Mouse (Mus musculus): ENCODE measurements around the gene Atp2b2. TPM values are rescaled to one million over a fixed set of nuclear protein-coding genes. Genes with fewer than 3 reads are reported as not detected.
"Not testable (repeated sequence)": the region's sequence is repeated elsewhere in the genome, so short reads cannot be mapped to it uniquely, and the experiment has no call there.

The Atp2b2 gene
- polyA plus RNA-seq, 1 experiment: 0.07 TPM

- DNase-seq (ENCODE audit: low read depth in 1 of 2, low spot score in 2 of 2): no peak
- TF ChIP-seq POLR2A (IDR thresholded peaks at IDR 0.05; ENCODE audit: low read depth, low read length) (no peak), CTCF (IDR thresholded peaks at IDR 0.05; ENCODE audit: extremely low read depth, insufficient read depth, insufficient read length, insufficient replicate concordance) (no peak)
- no peaks in the 10 kb centered on the region for H3K4me1 ChIP-seq (ENCODE audit: control insufficient read depth, insufficient read depth, insufficient read length)
- WGBS: 88% methylated on average over 3 of the region's 3 CpGs
- no peak overlapping the region for H3K4me3 ChIP-seq (ENCODE audit: extremely low read depth, insufficient read depth, insufficient read length)
- no peaks in the 10 kb centered on the region for H3K27me3 ChIP-seq (ENCODE audit: control insufficient read depth, insufficient read depth, low read length)
- H3K27ac ChIP-seq (ENCODE audit: insufficient read depth, low read length): no peak overlapping the region
- peaks cover 57% of the 10 kb centered on the region for H3K36me3 ChIP-seq (ENCODE audit: control insufficient read depth, insufficient read depth, low read length)
Measured at GRCm38 (mm10) chr6:113731296-113731695, 311.1 kb downstream of the Atp2b2 start.

DNA sequence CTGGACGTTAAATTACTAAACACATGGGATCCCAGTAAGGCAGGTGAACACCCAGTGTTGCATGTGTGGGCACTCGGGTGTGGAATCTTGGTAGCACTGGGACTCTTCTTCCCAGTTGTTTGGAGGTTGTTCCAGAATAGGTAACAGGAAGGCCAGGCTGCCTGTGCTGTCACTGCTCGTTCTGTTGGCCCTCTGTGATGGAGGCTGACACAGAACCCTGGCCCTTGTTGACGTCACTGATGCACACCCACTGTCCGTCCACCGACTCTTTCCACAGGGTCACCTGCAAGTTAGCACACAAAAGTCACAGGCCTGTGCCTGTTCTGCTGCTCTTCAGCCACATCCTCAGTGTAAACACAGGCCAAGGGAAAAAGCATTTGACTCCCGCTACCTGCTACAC lies 314.2 kb downstream of the Atp2b2 start:
- H3K27me3 ChIP-seq (ENCODE audit: control insufficient read depth, insufficient read depth, low read length): no peaks in the 10 kb centered on the region
- H3K36me3 ChIP-seq (ENCODE audit: control insufficient read depth, insufficient read depth, low read length): peaks cover 47% of the 10 kb centered on the region
- no peak overlapping the region for H3K4me3 ChIP-seq (ENCODE audit: extremely low read depth, insufficient read depth, insufficient read length)
- TF ChIP-seq CTCF (IDR thresholded peaks at IDR 0.05; ENCODE audit: extremely low read depth, insufficient read depth, insufficient read length, insufficient replicate concordance) (no peak), POLR2A (IDR thresholded peaks at IDR 0.05; ENCODE audit: low read depth, low read length) (no peak)
- no peak overlapping the region for H3K27ac ChIP-seq (ENCODE audit: insufficient read depth, low read length)
- WGBS: 91% methylated on average over 7 of the region's 7 CpGs
- H3K4me1 ChIP-seq (ENCODE audit: control insufficient read depth, insufficient read depth, insufficient read length): no peaks in the 10 kb centered on the region
- DNase-seq (ENCODE audit: low read depth in 1 of 2, low spot score in 2 of 2): no peak

- WGBS: 93% methylated on average over 4 of the region's 4 CpGs
- Histone ChIP-seq H3K4me1 (ENCODE audit: control insufficient read depth, insufficient read depth, insufficient read length) (no peaks in the 10 kb centered on the region), H3K27me3 (ENCODE audit: control insufficient read depth, insufficient read depth, low read length) (no peaks in the 10 kb centered on the region), H3K27ac (ENCODE audit: insufficient read depth, low read length) (no peak overlapping the region), H3K36me3 (ENCODE audit: control insufficient read depth, insufficient read depth, low read length) (peaks cover 34% of the 10 kb centered on the region), H3K4me3 (ENCODE audit: extremely low read depth, insufficient read depth, insufficient read length) (no peak overlapping the region)
- DNase-seq (ENCODE audit: low read depth in 1 of 2, low spot score in 2 of 2): no peak
- TF ChIP-seq CTCF (IDR thresholded peaks at IDR 0.05; ENCODE audit: extremely low read depth, insufficient read depth, insufficient read length, insufficient replicate concordance): no peak
- no peak for TF ChIP-seq POLR2A (IDR thresholded peaks at IDR 0.05; ENCODE audit: low read depth, low read length)
Measured at GRCm38 (mm10) chr6:113721061-113721460, 321.4 kb downstream of the Atp2b2 start.

DNA sequence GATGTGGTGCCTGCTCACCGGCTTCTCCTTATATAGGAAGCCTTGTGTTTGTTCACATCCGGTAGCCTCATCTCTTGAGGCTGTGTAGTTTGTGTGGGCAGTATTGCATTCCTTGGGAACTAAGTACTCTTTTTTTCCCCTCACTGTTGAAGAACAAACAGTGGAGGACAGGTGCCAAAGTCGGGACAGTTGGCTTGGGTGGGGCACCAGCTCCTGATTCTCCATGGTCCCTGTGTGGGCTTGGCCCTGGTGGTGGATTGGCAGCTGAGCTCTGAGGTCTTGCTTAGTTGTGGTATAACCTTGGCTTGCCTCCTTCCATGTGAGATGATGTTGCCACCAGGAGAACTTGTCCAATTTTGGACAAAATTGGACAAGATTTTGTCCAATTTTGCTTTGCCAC lies 322.5 kb downstream of the Atp2b2 start, which contains the start of gene Ghrl:
Gene Ghrl (minus strand): TSS at position 3 of the 400 bp plus-strand sequence.
- Histone ChIP-seq H3K36me3 (ENCODE audit: control insufficient read depth, insufficient read depth, low read length) (peaks cover 33% of the 10 kb centered on the region), H3K27me3 (ENCODE audit: control insufficient read depth, insufficient read depth, low read length) (no peaks in the 10 kb centered on the region), H3K27ac (ENCODE audit: insufficient read depth, low read length) (no peak within 1 kb of the TSS), H3K4me3 (ENCODE audit: extremely low read depth, insufficient read depth, insufficient read length) (no peak within 1 kb of the TSS), H3K4me1 (ENCODE audit: control insufficient read depth, insufficient read depth, insufficient read length) (no peaks in the 10 kb centered on the region)
- DNase-seq (ENCODE audit: low read depth in 1 of 2, low spot score in 2 of 2): no peak
- no peak for TF ChIP-seq CTCF (IDR thresholded peaks at IDR 0.05; ENCODE audit: extremely low read depth, insufficient read depth, insufficient read length, insufficient replicate concordance)
- no peak for TF ChIP-seq POLR2A (IDR thresholded peaks at IDR 0.05; ENCODE audit: low read depth, low read length)
- WGBS: 96% methylated on average over 3 of the region's 3 CpGs

DNA sequence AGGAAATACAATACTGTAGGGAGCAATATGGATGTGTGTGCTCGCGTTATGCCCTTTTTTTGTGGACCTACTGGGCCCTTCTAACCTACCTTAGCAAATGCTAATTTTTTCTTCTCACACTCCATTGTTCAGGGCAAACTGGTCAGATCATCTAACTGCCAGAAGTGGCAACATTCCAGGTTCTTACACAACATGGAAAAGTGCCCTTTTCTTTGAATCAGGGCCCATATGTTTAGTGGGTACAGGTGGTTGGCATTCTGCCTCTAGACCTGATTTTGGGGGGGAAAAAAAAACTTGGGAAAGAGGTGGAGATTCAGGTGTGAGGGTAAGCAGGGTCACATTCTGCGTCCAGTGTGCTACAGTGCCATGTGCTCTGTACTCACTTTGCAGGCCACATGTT lies 324.9 kb downstream of the Atp2b2 start:
- Histone ChIP-seq H3K27me3 (ENCODE audit: control insufficient read depth, insufficient read depth, low read length) (no peaks in the 10 kb centered on the region), H3K36me3 (ENCODE audit: control insufficient read depth, insufficient read depth, low read length) (peaks cover 34% of the 10 kb centered on the region), H3K4me3 (ENCODE audit: extremely low read depth, insufficient read depth, insufficient read length) (no peak overlapping the region), H3K27ac (ENCODE audit: insufficient read depth, low read length) (no peak overlapping the region), H3K4me1 (ENCODE audit: control insufficient read depth, insufficient read depth, insufficient read length) (peaks cover 10% of the 10 kb centered on the region; the same call in 1 of the 2 replicates)
- DNase-seq (ENCODE audit: low read depth in 1 of 2, low spot score in 2 of 2): no peak
- 87% methylated on average over 3 of the region's 3 CpGs for WGBS
- no peak for TF ChIP-seq POLR2A (IDR thresholded peaks at IDR 0.05; ENCODE audit: low read depth, low read length)
- TF ChIP-seq CTCF (IDR thresholded peaks at IDR 0.05; ENCODE audit: extremely low read depth, insufficient read depth, insufficient read length, insufficient replicate concordance): no peak

- TF ChIP-seq CTCF (IDR thresholded peaks at IDR 0.05; ENCODE audit: extremely low read depth, insufficient read depth, insufficient read length, insufficient replicate concordance) (no peak), POLR2A (IDR thresholded peaks at IDR 0.05; ENCODE audit: low read depth, low read length) (no peak)
- no peak for DNase-seq (ENCODE audit: low read depth in 1 of 2, low spot score in 2 of 2)
- Histone ChIP-seq H3K27me3 (ENCODE audit: control insufficient read depth, insufficient read depth, low read length) (no peaks in the 10 kb centered on the region), H3K4me1 (ENCODE audit: control insufficient read depth, insufficient read depth, insufficient read length) (peaks cover 10% of the 10 kb centered on the region; the same call in 1 of the 2 replicates), H3K27ac (ENCODE audit: insufficient read depth, low read length) (peak overlapping the region; percentile 56; the same call in 1 of the 2 replicates), H3K4me3 (ENCODE audit: extremely low read depth, insufficient read depth, insufficient read length) (no peak overlapping the region), H3K36me3 (ENCODE audit: control insufficient read depth, insufficient read depth, low read length) (peaks cover 52% of the 10 kb centered on the region)
- WGBS: 57% methylated on average over 1 of the region's 1 CpGs
Measured at GRCm38 (mm10) chr6:113714797-113715196, 327.6 kb downstream of the Atp2b2 start.

DNA sequence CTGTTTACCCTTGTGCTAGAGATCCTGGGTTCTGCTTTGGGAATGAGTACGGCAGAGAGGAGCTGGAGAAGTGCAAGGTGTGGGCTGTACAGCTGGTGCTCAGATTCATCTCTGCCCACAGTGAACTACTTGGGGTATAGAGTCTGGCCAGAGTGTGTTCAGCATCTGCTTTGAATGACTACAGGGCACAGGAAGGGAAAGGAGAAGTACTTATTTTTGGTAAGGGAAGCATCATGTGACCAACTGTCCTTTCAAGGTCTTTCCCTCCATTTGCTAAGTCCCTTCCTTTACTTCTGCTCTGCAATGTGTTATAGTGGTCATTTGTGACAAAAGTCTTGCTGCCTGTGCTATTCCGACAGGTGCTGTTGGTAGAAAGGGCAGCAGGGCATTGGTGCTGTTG lies 328.1 kb downstream of the Atp2b2 start:
- peaks cover 56% of the 10 kb centered on the region for H3K36me3 ChIP-seq (ENCODE audit: control insufficient read depth, insufficient read depth, low read length)
- DNase-seq (ENCODE audit: low read depth in 1 of 2, low spot score in 2 of 2): no peak
- WGBS: 47% methylated on average over 2 of the region's 2 CpGs
- peak overlapping the region; percentile 56 for H3K27ac ChIP-seq (ENCODE audit: insufficient read depth, low read length)
- TF ChIP-seq POLR2A (IDR thresholded peaks at IDR 0.05; ENCODE audit: low read depth, low read length) (no peak), CTCF (IDR thresholded peaks at IDR 0.05; ENCODE audit: extremely low read depth, insufficient read depth, insufficient read length, insufficient replicate concordance) (no peak)
- H3K4me3 ChIP-seq (ENCODE audit: extremely low read depth, insufficient read depth, insufficient read length): no peak overlapping the region
- peaks cover 10% of the 10 kb centered on the region; the same call in 1 of the 2 replicates for H3K4me1 ChIP-seq (ENCODE audit: control insufficient read depth, insufficient read depth, insufficient read length)
- no peaks in the 10 kb centered on the region for H3K27me3 ChIP-seq (ENCODE audit: control insufficient read depth, insufficient read depth, low read length)

- not testable (repeated sequence) for H3K27me3 ChIP-seq (ENCODE audit: control insufficient read depth, insufficient read depth, low read length); H3K4me3 ChIP-seq (ENCODE audit: extremely low read depth, insufficient read depth, insufficient read length); DNase-seq (ENCODE audit: low read depth in 1 of 2, low spot score in 2 of 2); H3K27ac ChIP-seq (ENCODE audit: insufficient read depth, low read length)
- WGBS: 75% methylated on average over 5 of the region's 5 CpGs
- peaks cover 56% of the 10 kb centered on the region for H3K36me3 ChIP-seq (ENCODE audit: control insufficient read depth, insufficient read depth, low read length)
- H3K4me1 ChIP-seq (ENCODE audit: control insufficient read depth, insufficient read depth, insufficient read length): peaks cover 10% of the 10 kb centered on the region; the same call in 1 of the 2 replicates
Measured at GRCm38 (mm10) chr6:113713389-113713788, 329.0 kb downstream of the Atp2b2 start.
